Mouse (Mus musculus) limb, embryonic 15.5 days (tissue): Measurements from ENCODE around the gene Hao1. TPM values are rescaled to one million over a fixed set of nuclear protein-coding genes. Genes with fewer than 3 reads are reported as not detected.
A peak's percentile ranks its signal among the peaks of the same experiment; 100 is the strongest.

ENCODE experiments used
- ATAC-seq: fragments of 200-750 bp; cut with Nextera tagmentation; 2 replicates; pipeline ENCODE4 v1.8.0; 2017; ENCODE audit warnings: low read depth, moderate TSS enrichment; ENCODE audit not compliant: insufficient number of reproducible peaks, low FRiP score, low TSS enrichment
- H3K27ac ChIP-seq: fragments of 300-500 bp; sonication (generic); 2 replicates; pipeline ENCODE4 v1.5.1; 2015; ENCODE audit warnings: moderate library complexity, mild to moderate bottlenecking, inconsistent platforms
- H3K27me3 ChIP-seq: fragments of 300-500 bp; sonication (generic); 2 replicates; pipeline ENCODE4 v1.6.1; 2015; ENCODE audit warnings: inconsistent platforms
- H3K36me3 ChIP-seq: fragments of 300-500 bp; sonication (generic); 2 replicates; pipeline ENCODE4 v1.6.1; 2015; ENCODE audit warnings: inconsistent platforms
- H3K4me1 ChIP-seq: fragments of 300-500 bp; sonication (generic); 2 replicates; pipeline ENCODE4 v1.6.1; 2015; ENCODE audit warnings: inconsistent platforms
- H3K4me2 ChIP-seq: fragments of 300-500 bp; sonication (generic); 2 replicates; pipeline ENCODE4 v1.6.1; 2015; ENCODE audit warnings: mild to moderate bottlenecking, inconsistent platforms
- H3K4me3 ChIP-seq: fragments of 300-500 bp; sonication (generic); 2 replicates; pipeline ENCODE4 v1.5.1; 2015; ENCODE audit warnings: mild to moderate bottlenecking, inconsistent platforms
- H3K9ac ChIP-seq: fragments of 300-500 bp; sonication (generic); 2 replicates; pipeline ENCODE4 v1.6.1; 2015; ENCODE audit warnings: inconsistent platforms
- H3K9me3 ChIP-seq: fragments of 300-500 bp; sonication (generic); 2 replicates; pipeline ENCODE4 v1.6.1; 2016; ENCODE audit warnings: inconsistent platforms
- WGBS: fragments of 180-500 bp; shearing (Covaris S2); methylation state at CpG from one replicate; pipeline ENCODE4 v1.1.7; 2015; 5-methylcytosine and 5-hydroxymethylcytosine counted together
- polyA plus RNA-seq: library from polyadenylated mRNA; unstranded; fragments of >200 nt; fragmentation: Nextera tagmentation; extraction: Ambion mirVana; gene quantifications from 2 replicates; pipeline ENCODE4 v1.2.1, GENCODE M21; 2015

Gene Hao1
- polyA plus RNA-seq, result 0.06 TPM in 1 of 2 replicates, not detected in the other

DNA sequence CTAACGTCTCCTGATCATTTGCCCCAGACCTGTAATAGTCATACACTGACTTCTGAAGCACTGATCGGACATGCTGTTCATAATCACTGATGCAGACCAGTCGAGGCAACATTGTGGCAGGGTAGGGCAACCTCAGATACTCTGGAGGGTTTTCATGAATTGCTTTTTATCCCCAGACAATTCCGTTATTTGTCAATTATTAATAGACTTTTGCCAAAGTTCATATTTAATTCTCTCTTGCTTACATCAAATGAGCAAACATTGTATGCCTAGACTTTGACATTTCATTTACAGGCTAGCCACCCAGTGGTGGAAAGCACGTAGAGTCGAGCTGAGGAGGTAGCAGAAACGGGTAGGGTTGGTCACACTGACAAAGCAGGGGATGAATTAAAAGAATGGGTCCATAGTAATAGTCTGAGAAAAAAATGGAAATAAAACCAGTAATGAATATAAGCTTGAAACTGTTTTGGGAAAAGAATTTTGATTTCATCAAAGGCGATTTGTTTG lies at the start of gene Hao1:
Gene Hao1 (minus strand): TSS at position 148 of the 507 bp plus-strand sequence.
- WGBS, result 76% methylated on average over 8 of the region's 8 CpGs
- Histone ChIP-seq H3K4me3 (no peak within 1 kb of the TSS), H3K36me3 (no peaks in the 10 kb centered on the region), H3K27ac (no peak within 1 kb of the TSS), H3K9me3 (no peaks in the 10 kb centered on the region), H3K9ac (no peak within 1 kb of the TSS), H3K27me3 (no peaks in the 10 kb centered on the region), H3K4me1 (no peaks in the 10 kb centered on the region), H3K4me2 (no peak within 1 kb of the TSS)
- no peak for ATAC-seq

DNA sequence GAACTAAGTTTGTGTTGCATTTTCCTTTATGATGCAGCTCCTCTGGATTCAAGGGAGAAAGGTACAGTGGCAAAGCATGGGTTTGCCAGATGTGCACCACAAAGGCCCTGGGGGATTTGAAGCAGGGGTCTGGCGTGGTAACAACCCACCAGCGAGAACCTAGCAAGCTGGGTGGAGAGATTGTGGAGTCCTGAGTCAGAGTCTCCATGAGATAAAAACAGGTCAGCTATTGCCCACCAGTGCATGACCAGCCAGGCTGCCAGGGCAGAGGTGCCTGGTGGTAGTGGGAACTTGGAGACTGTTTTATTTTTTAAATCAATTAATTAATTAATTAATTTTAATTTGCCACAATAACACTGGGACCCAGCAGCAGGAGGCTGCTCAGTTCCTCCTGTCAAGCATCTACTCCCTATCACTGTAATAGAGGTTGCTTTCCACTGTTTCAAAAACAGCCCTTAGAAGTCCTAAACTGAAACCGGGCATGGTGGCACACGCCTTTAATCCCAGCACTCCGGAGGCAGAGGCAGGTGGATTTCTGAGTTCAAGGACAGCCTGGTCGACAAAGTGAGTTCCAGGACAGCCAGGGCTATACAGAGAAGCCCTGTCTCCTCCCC lies 37.0 kb upstream of the Hao1 start:
- no peaks in the 10 kb centered on the region for H3K36me3 ChIP-seq
- H3K4me1 ChIP-seq, result no peaks in the 10 kb centered on the region
- no peak for ATAC-seq
- no peaks in the 10 kb centered on the region for H3K27me3 ChIP-seq
- no peaks in the 10 kb centered on the region for H3K9me3 ChIP-seq
- H3K4me3 ChIP-seq, result no peak overlapping the region
- no peak overlapping the region for H3K4me2 ChIP-seq
- WGBS, result 85% methylated on average over 6 of the region's 6 CpGs
- H3K9ac ChIP-seq, result no peak overlapping the region
- no peak overlapping the region for H3K27ac ChIP-seq

DNA sequence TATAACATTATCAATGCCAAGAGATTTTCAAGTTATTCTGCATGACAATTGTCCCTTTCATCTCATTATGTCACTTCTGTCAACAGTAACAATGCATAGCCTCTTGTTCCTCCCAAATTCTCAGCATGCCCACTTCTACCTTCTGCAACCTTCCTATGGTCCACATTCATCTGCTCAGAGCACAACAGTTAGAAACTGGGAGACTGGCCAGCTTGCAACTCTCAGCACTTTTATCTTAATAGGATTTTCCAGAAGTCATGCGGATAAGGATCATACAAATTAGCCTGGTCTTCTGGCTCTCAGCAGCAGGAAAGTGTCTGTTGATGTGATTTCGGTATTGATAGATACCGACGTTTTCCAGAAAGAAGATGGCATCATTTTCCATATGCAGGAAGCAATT lies 31.1 kb upstream of the Hao1 start:
- Histone ChIP-seq H3K9me3 (no peaks in the 10 kb centered on the region), H3K36me3 (no peaks in the 10 kb centered on the region), H3K27ac (no peak overlapping the region), H3K4me3 (no peak overlapping the region), H3K27me3 (no peaks in the 10 kb centered on the region), H3K9ac (no peak overlapping the region), H3K4me1 (no peaks in the 10 kb centered on the region), H3K4me2 (no peak overlapping the region)
- no peak for ATAC-seq
- 63% methylated on average over 4 of the region's 4 CpGs for WGBS

DNA sequence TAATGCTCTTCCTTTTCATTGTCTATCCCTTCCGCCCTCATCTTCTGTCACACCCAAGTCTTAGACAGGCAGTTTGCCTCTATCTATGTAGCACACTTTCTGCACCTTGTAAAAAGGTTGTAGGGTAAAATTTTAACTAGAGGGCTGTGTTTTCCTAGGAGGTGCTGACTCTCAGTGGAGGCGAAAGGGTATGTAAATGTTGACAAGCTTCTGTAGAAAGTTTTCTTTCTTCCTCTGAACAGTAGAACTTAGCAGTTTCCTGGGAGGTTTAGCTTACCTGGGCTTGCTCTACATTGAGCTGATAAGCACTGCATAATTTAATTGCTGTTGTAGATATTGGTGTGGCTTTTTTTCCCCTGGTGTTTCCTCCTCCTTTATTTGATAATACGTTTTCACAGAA lies 5.3 kb upstream of the Hao1 start:
- no peaks in the 10 kb centered on the region for H3K4me1 ChIP-seq
- no peaks in the 10 kb centered on the region for H3K9me3 ChIP-seq
- H3K36me3 ChIP-seq, result no peaks in the 10 kb centered on the region
- ATAC-seq, result no peak
- 83% methylated on average over 3 of the region's 3 CpGs for WGBS
- no peak overlapping the region for H3K9ac ChIP-seq
- no peak overlapping the region for H3K27ac ChIP-seq
- no peak overlapping the region for H3K4me3 ChIP-seq
- H3K27me3 ChIP-seq, result no peaks in the 10 kb centered on the region
- no peak overlapping the region for H3K4me2 ChIP-seq

DNA sequence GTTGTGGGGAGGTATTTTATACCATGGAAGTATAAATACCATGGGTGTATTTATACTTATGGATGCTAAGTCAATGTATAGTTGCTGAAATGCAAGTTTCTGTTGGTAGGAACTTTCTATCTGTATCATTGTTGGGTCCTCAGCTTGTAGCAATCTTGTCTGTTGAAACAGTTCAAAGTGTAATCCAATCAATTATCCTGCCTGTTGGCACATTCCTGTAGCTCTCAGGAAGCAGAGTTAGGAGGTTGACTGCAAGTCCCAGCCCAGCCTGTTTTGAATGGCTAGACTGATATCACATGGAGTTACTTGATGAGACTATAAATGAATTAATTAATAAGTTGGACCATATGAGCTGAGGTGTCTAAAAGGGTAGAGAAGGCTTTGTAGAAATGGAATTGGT lies 1.8 kb downstream of the Hao1 start:
- Histone ChIP-seq H3K4me2 (no peak overlapping the region), H3K4me1 (no peaks in the 10 kb centered on the region), H3K27ac (no peak overlapping the region), H3K9me3 (no peaks in the 10 kb centered on the region), H3K9ac (no peak overlapping the region), H3K36me3 (no peaks in the 10 kb centered on the region), H3K27me3 (no peaks in the 10 kb centered on the region), H3K4me3 (no peak overlapping the region)
- ATAC-seq, result no peak

DNA sequence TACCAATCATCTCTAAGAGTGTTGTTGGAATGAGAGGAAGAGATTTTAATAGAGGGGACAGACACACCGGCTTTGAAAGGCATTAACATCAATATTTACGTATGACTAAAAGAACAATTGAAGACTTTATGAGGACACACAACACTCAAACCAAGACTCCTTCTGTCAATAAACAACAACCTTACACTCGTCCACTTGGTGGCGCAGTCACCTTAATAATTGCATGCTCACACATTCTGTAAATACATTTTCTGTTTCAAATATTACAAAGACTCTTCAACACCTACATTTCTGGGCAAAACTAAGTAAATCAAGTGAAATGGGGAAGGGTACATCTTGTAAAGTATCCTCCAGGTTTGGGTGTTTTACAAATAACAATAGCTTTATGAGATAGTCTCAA lies 4.4 kb downstream of the Hao1 start:
- no peak overlapping the region for H3K27ac ChIP-seq
- WGBS, result 25% methylated on average over 4 of the region's 4 CpGs
- no peaks in the 10 kb centered on the region for H3K4me1 ChIP-seq
- H3K36me3 ChIP-seq, result no peaks in the 10 kb centered on the region
- H3K27me3 ChIP-seq, result no peaks in the 10 kb centered on the region
- no peak for ATAC-seq
- H3K9ac ChIP-seq, result no peak overlapping the region
- H3K4me2 ChIP-seq, result no peak overlapping the region
- H3K9me3 ChIP-seq, result no peaks in the 10 kb centered on the region
- H3K4me3 ChIP-seq, result no peak overlapping the region

DNA sequence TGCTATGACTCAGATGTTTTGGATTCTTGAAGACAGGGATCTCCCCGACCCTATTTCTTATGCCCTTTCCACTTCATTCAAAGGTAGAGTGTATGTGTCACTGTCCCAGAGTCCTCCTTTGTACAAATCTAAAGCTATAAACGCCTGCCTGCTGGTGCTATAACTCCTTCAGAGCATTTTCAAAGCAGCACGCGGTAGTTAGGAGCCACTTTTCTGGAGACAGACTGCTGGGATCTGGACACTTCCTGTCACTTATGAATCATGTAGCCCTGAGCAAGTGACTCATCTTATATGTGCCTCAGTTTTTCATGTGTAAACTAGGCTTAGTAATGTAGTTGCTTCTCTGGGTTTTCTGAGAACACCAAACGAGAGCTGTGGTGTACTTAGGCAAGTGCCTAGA lies 9.1 kb downstream of the Hao1 start:
- 42% methylated on average over 5 of the region's 5 CpGs for WGBS

DNA sequence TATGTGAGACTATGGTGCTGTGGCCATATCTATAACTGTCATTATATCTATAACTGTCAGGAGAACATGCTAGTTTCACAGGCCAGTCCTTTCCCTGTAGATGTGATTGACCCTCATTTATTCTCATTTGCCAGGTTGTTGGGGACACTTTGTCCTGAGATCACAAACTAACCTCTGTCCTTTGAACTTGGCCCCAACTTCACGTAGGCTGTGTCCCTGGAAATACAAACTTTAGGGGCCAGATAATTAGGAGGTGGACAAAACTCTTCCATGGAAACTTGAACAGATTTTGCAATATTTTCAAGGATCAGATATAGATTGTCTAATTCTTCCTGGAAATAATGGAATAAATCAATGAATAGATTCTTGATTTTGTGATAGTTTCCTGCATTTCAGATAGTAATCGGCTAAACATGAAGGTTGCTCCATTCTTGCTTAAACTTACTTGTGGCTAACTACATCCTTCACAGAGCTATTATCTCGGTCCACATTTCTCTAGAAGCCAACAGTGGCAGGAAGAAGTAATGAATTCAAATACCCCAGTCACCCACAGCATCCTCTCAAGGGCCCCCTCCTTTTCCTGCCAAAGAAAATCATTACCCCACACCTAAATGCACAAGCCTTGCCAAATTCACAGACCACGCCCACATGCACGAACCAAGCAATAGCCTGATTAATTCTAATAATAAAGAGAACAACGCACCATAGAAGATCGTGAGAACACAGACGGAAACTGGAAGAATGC lies 9.7 kb downstream of the Hao1 start:
- WGBS, result 59% methylated on average over 8 of the region's 8 CpGs
- H3K4me2 ChIP-seq, result no peak overlapping the region
- no peak for ATAC-seq

More for the DNA sequence above, 9.1 kb downstream of the Hao1 start:
- H3K27me3 ChIP-seq, result no peaks in the 10 kb centered on the region
- no peak overlapping the region for H3K9ac ChIP-seq
- no peak for ATAC-seq
- no peaks in the 10 kb centered on the region for H3K36me3 ChIP-seq
- H3K9me3 ChIP-seq, result no peaks in the 10 kb centered on the region
- H3K4me2 ChIP-seq, result no peak overlapping the region
- 0 out of 2 replicates have a peak, but pooled peaks cover 3% of the 10 kb centered on the region for H3K4me1 ChIP-seq
- no peak overlapping the region for H3K4me3 ChIP-seq
- no peak overlapping the region for H3K27ac ChIP-seq

DNA sequence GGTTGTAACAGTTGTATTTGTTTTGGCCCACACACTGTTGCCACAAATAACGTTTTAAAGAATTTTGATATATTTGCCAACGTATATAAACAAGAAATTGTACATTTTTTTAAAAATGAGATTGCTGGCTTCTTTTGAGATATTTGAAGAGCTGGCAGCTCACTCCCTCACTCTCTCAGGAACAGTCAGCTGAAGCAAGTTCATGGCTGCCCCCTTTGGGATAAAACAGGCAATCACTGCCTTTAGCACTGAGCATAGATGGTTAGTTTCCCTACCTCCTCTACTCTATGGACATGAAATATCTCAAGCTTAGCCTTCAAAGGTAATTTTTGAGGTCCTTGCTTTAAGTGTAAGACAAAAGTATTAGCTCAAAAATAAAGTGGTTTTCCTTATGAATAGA lies 10.7 kb downstream of the Hao1 start:
- ATAC-seq, result no peak
- no peaks in the 10 kb centered on the region for H3K27me3 ChIP-seq
- H3K36me3 ChIP-seq, result no peaks in the 10 kb centered on the region
- H3K9me3 ChIP-seq, result no peaks in the 10 kb centered on the region
- no peak overlapping the region for H3K9ac ChIP-seq
- H3K4me2 ChIP-seq, result no peak overlapping the region
- H3K4me3 ChIP-seq, result no peak overlapping the region
- no peak overlapping the region for H3K27ac ChIP-seq
- WGBS, result 50% methylated on average over 2 of the region's 2 CpGs
- 0 out of 2 replicates have a peak, but pooled peaks cover 3% of the 10 kb centered on the region for H3K4me1 ChIP-seq

More for the DNA sequence above, 9.7 kb downstream of the Hao1 start:
- Histone ChIP-seq H3K36me3 (no peaks in the 10 kb centered on the region), H3K9me3 (no peaks in the 10 kb centered on the region), H3K27me3 (no peaks in the 10 kb centered on the region), H3K4me3 (no peak overlapping the region), H3K9ac (no peak overlapping the region), H3K4me1 (0 out of 2 replicates have a peak, but pooled peaks cover 3% of the 10 kb centered on the region), H3K27ac (no peak overlapping the region)

DNA sequence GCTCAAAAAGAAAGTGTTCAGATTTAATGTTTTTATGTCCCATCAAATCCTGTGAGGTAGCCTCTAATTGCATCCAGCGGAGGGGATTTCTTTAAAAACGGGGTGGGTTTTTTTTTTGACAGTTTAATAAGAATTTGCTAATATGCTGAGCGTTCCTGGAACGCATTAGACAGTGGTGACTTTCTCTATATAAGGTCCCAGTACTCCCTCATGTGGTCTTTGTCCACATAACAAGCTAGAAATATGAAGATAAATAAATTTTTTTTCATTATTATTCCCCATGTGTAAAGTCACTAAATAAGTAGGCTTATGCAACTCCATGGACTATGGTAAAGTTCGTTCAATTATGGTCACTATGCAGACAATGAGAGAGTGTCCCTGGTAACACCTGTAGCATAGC lies 13.1 kb downstream of the Hao1 start:
- Histone ChIP-seq H3K4me1 (0 out of 2 replicates have a peak, but pooled peaks cover 3% of the 10 kb centered on the region), H3K36me3 (no peaks in the 10 kb centered on the region), H3K27ac (no peak overlapping the region), H3K9me3 (no peaks in the 10 kb centered on the region), H3K27me3 (no peaks in the 10 kb centered on the region), H3K4me2 (0 out of 2 replicates have a peak overlapping the region, but pooled peaks have one; percentile 25), H3K4me3 (no peak overlapping the region), H3K9ac (no peak overlapping the region)
- WGBS, result 37% methylated on average over 5 of the region's 5 CpGs
- ATAC-seq, result no peak

DNA sequence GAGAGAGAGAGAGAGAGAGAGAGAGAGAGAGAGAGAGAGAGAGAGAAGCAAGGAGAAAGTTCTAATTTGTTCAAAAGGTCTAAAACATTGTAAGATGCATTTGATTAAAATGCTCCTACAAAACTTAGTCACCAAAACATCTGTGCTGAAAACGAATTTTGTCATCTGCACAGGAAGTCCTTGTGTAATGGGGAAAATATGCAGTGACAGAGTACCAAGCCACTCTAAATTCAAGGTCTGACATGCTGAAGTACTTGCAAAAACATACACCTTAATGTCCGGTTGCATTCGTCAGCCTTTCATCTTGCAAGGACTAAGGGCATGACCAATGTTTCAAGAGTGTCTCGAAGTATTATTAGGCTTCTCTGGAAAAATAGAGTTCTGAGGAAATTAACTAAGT lies 15.7 kb downstream of the Hao1 start:
- Histone ChIP-seq H3K4me2 (no peak overlapping the region), H3K27me3 (no peaks in the 10 kb centered on the region), H3K36me3 (no peaks in the 10 kb centered on the region), H3K27ac (no peak overlapping the region), H3K4me3 (no peak overlapping the region), H3K4me1 (0 out of 2 replicates have a peak, but pooled peaks cover 3% of the 10 kb centered on the region), H3K9ac (no peak overlapping the region), H3K9me3 (no peaks in the 10 kb centered on the region)
- 40% methylated on average over 4 of the region's 4 CpGs for WGBS
- no peak for ATAC-seq

DNA sequence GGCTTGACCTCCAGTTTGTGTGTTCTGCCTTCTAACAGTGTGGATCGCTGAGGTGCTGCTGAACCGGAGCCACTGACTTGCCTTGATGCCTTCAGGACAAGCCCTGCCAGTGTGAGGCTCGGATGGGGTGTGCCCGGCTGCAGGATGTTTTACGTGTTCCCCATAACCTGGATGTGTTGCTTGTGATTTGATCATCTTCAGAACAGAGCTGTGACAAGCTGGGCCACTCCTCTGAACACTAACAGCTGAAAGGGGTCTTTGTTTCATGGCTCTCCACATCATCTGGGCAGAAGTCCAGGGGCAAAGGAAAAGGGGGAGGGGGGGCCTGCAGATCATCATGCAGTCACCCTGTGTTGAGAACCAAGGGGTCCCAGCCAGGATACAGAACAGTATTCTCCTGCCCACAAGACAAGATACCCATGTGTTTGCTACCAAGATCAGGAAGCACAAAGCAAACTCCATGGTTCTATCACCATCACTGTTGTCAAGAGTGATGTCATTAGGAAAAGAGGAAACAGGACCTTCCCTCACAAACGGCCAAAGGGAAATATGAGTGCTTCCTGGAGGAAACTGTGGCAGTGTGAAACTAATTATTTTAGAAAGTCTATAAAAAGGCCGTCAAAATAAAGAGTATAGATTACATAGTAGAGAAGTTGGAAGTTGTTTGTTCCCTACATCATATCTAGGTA lies 25.9 kb downstream of the Hao1 start:
- Histone ChIP-seq H3K27me3 (no peaks in the 10 kb centered on the region), H3K4me2 (peak overlapping the region; percentile 23; the same call in 1 of the 2 replicates), H3K36me3 (no peaks in the 10 kb centered on the region), H3K9ac (no peak overlapping the region), H3K4me1 (peaks cover 12% of the 10 kb centered on the region), H3K4me3 (no peak overlapping the region), H3K9me3 (no peaks in the 10 kb centered on the region), H3K27ac (peak overlapping the region; percentile 70)
- ATAC-seq, result peak; percentile 65; the same call in 1 of the 2 replicates
- WGBS, result 33% methylated on average over 7 of the region's 7 CpGs
